Mouse (Mus musculus): Measurements from ENCODE around the gene 6430628N08Rik. TPM values are rescaled to one million over a fixed set of nuclear protein-coding genes. Genes with fewer than 3 reads are reported as not detected.

Gene 6430628N08Rik
- polyA plus RNA-seq, 1 experiment from 2014 or later, result 0.17 TPM

DNA sequence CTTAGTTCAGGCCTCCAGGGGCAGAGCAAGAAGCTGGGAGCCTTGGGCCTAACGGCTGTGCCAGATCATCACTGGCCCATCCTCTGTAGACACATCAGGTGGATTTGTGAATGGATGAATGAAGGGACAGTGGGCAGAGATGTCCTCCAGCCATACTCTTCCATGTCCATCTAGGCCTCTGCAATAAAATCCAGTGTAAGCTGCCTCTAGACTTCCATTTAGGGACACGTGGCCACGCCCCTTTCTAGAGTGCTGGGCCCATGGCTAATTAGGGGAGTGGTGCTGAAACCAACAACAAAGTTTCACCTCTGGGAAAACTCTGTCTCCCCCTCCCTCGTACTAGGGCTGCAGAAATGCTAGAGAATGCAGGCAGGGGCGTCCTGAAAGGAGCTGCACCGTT, 399 bp upstream of the 6430628N08Rik start:
- H3K4me2 ChIP-seq (replicated peaks), result peak overlapping the region; percentile 58
- H3K9me3 ChIP-seq (replicated peaks), result no peaks in the 10 kb centered on the region
- peak overlapping the region; percentile 42 for H3K9ac ChIP-seq
- no peak for ATAC-seq (ENCODE audit: low FRiP score)
- WGBS, result 11% methylated on average over 6 of the region's 6 CpGs
- peak overlapping the region; percentile 32 for H3K4me3 ChIP-seq
- no peak overlapping the region for H3K27ac ChIP-seq
- peaks cover 47% of the 10 kb centered on the region for H3K27me3 ChIP-seq
- no peaks in the 10 kb centered on the region for H3K36me3 ChIP-seq
- peaks cover 9% of the 10 kb centered on the region for H3K4me1 ChIP-seq

DNA sequence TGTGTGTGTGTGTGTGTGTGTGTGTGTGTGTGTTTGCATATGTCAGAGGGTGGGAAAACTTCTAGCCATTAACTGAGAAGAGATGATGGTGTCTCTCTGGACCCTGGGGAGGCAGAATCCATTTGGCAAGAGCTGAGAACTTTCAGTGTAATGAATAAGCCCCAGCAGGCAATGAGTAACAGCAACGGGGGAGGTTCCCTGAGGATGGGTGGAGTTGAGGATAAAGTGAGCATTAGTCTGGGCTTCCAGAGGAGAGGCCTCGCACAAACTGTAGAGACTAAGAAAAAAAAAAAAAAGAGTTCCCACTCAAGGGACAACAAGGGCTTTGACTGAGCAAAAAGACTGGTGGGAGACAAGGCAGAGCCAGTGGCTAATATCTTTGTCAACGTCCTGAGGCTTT, 3.8 kb downstream of the 6430628N08Rik start:
- H3K9me3 ChIP-seq (replicated peaks), result no peaks in the 10 kb centered on the region
- H3K9ac ChIP-seq, result no peak overlapping the region
- 10% methylated on average over 3 of the region's 3 CpGs for WGBS
- H3K4me2 ChIP-seq (replicated peaks), result no peak overlapping the region
- no peaks in the 10 kb centered on the region for H3K36me3 ChIP-seq
- peaks cover 18% of the 10 kb centered on the region for H3K4me1 ChIP-seq
- no peak overlapping the region for H3K4me3 ChIP-seq
- no peak for ATAC-seq (ENCODE audit: low FRiP score)
- H3K27ac ChIP-seq, result no peak overlapping the region
- H3K27me3 ChIP-seq, result peaks cover 75% of the 10 kb centered on the region

GRCm38 (mm10) chr4:115897901-115898631, 7.6 kb downstream of the 6430628N08Rik start:
- Histone ChIP-seq H3K36me3 (no peaks in the 10 kb centered on the region), H3K4me3 (peak overlapping the region; percentile 41), H3K9ac (peak overlapping the region; percentile 65), H3K9me3 (replicated peaks) (no peaks in the 10 kb centered on the region), H3K27me3 (peaks cover 73% of the 10 kb centered on the region), H3K4me1 (peaks cover 9% of the 10 kb centered on the region), H3K4me2 (replicated peaks) (peak overlapping the region; percentile 80), H3K27ac (no peak overlapping the region)
- under 1% methylated on average over 56 of the region's 56 CpGs for WGBS
- ATAC-seq (ENCODE audit: low FRiP score), result peak; percentile 71

- no peaks in the 10 kb centered on the region for H3K9me3 ChIP-seq (replicated peaks)
- H3K27me3 ChIP-seq, result peaks cover 87% of the 10 kb centered on the region
- H3K9ac ChIP-seq, result no peak overlapping the region
- H3K4me1 ChIP-seq, result peaks cover 31% of the 10 kb centered on the region
- no peak overlapping the region for H3K4me3 ChIP-seq
- ATAC-seq (ENCODE audit: low FRiP score), result no peak
- no peaks in the 10 kb centered on the region for H3K36me3 ChIP-seq
- H3K4me2 ChIP-seq (replicated peaks), result no peak overlapping the region
- 22% methylated on average over 5 of the region's 5 CpGs for WGBS
- H3K27ac ChIP-seq, result no peak overlapping the region
Measured at GRCm38 (mm10) chr4:115902816-115903215, 12.4 kb downstream of the 6430628N08Rik start.

- peak; percentile 82 for ATAC-seq (ENCODE audit: low FRiP score)
- Histone ChIP-seq H3K36me3 (no peaks in the 10 kb centered on the region), H3K4me3 (no peak overlapping the region), H3K4me1 (peaks cover 24% of the 10 kb centered on the region), H3K9me3 (replicated peaks) (no peaks in the 10 kb centered on the region), H3K27me3 (peaks cover 86% of the 10 kb centered on the region), H3K9ac (no peak overlapping the region), H3K4me2 (replicated peaks) (no peak overlapping the region), H3K27ac (no peak overlapping the region)
- WGBS, result 6% methylated on average over 12 of the region's 12 CpGs
Measured at GRCm38 (mm10) chr4:115904375-115904774, 13.9 kb downstream of the 6430628N08Rik start.

GRCm38 (mm10) chr4:115905701-115906100, 15.2 kb downstream of the 6430628N08Rik start:
- H3K4me1 ChIP-seq, result peaks cover 24% of the 10 kb centered on the region
- no peak overlapping the region for H3K27ac ChIP-seq
- no peak overlapping the region for H3K4me3 ChIP-seq
- no peak overlapping the region for H3K9ac ChIP-seq
- H3K36me3 ChIP-seq, result no peaks in the 10 kb centered on the region
- no peak overlapping the region for H3K4me2 ChIP-seq (replicated peaks)
- no peaks in the 10 kb centered on the region for H3K9me3 ChIP-seq (replicated peaks)
- H3K27me3 ChIP-seq, result peaks cover 79% of the 10 kb centered on the region
- 4% methylated on average over 7 of the region's 7 CpGs for WGBS
- ATAC-seq (ENCODE audit: low FRiP score), result peak; percentile 32; the same call in 1 of the 2 replicates

DNA sequence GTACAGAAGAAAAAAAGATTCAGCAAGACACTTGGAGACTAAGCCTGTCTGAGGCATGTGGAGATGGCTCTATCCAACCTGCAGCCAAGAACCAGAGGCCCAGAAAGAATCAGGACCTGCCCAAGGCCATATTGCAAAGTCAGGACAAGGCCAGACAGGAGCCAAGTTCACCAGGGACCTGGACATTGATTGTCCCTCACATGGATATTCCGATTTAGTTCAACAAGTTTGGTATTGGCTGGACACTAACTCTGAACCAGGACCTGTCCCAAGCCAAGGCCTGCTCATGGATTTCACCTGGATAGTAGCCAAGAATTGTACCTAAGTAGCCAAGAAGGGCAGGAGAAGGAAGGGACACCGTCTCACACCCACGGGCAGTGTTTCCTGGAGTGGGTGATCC, 16.3 kb downstream of the 6430628N08Rik start:
- Histone ChIP-seq H3K27me3 (peaks cover 78% of the 10 kb centered on the region), H3K4me2 (replicated peaks) (no peak overlapping the region), H3K36me3 (no peaks in the 10 kb centered on the region), H3K4me3 (no peak overlapping the region), H3K4me1 (peaks cover 27% of the 10 kb centered on the region), H3K9me3 (replicated peaks) (no peaks in the 10 kb centered on the region), H3K9ac (no peak overlapping the region), H3K27ac (no peak overlapping the region)
- 85% methylated on average over 3 of the region's 3 CpGs for WGBS
- no peak for ATAC-seq (ENCODE audit: low FRiP score)

- H3K27ac ChIP-seq, result no peak overlapping the region
- H3K36me3 ChIP-seq, result no peaks in the 10 kb centered on the region
- H3K9me3 ChIP-seq (replicated peaks), result no peaks in the 10 kb centered on the region
- 72% methylated on average over 1 of the region's 1 CpGs for WGBS
- no peak overlapping the region for H3K9ac ChIP-seq
- peaks cover 73% of the 10 kb centered on the region for H3K27me3 ChIP-seq
- ATAC-seq (ENCODE audit: low FRiP score), result no peak
- peaks cover 28% of the 10 kb centered on the region for H3K4me1 ChIP-seq
- no peak overlapping the region for H3K4me2 ChIP-seq (replicated peaks)
- H3K4me3 ChIP-seq, result no peak overlapping the region
Measured at GRCm38 (mm10) chr4:115907994-115908393, 17.5 kb downstream of the 6430628N08Rik start.

DNA sequence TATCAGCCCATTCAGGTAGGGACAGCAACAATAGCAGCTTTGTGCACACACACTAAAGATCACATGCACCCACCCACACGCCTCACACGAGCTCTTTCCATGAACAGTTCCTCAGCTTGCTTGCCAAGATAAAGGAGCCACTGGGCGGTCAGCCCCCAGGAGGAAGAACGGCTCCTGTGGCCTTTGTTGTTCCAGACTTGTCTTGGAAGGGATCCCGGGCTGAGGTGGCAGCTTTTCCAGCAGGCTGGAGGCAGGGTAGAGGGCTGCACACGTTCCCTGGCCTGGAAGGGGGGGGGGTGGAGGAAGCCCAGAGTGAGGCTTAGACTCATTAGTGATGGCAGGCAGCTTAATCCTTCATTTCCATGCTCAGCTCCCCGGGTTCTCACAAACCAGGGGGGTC, 18.2 kb downstream of the 6430628N08Rik start:
- H3K27me3 ChIP-seq, result peaks cover 71% of the 10 kb centered on the region

DNA sequence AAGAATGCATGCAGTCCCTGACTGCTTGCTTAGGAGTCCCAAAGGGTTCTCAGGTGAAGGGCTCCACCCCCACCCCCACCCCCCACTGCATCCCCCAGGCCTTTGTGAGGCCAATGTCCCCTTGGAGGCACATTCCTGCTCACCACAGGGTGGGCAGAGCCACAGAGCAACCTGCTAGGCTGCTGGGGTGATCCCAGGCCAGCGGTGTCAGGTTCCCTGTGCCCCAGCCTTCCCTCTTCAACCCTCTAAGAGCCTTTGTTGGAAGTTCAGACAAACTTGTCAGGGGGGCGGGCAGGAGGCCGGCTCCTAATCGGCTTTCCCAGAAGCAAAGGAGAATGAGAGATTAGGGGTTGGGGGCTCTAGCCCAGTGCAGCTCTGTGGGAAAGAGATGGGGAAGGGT, 21.1 kb downstream of the 6430628N08Rik start:
- no peak for ATAC-seq (ENCODE audit: low FRiP score)
- H3K27ac ChIP-seq, result no peak overlapping the region
- H3K9ac ChIP-seq, result no peak overlapping the region
- 1% methylated on average over 4 of the region's 4 CpGs for WGBS
- H3K4me3 ChIP-seq, result no peak overlapping the region
- no peaks in the 10 kb centered on the region for H3K9me3 ChIP-seq (replicated peaks)
- peaks cover 59% of the 10 kb centered on the region for H3K27me3 ChIP-seq
- H3K4me2 ChIP-seq (replicated peaks), result no peak overlapping the region
- no peaks in the 10 kb centered on the region for H3K36me3 ChIP-seq
- 0 out of 2 replicates have a peak, but pooled peaks cover 4% of the 10 kb centered on the region for H3K4me1 ChIP-seq

More for the DNA sequence above, 18.2 kb downstream of the 6430628N08Rik start:
- H3K4me2 ChIP-seq (replicated peaks), result no peak overlapping the region
- H3K36me3 ChIP-seq, result no peaks in the 10 kb centered on the region
- ATAC-seq (ENCODE audit: low FRiP score), result no peak
- H3K4me3 ChIP-seq, result no peak overlapping the region
- WGBS, result 10% methylated on average over 7 of the region's 7 CpGs
- peaks cover 27% of the 10 kb centered on the region for H3K4me1 ChIP-seq
- H3K9ac ChIP-seq, result no peak overlapping the region
- H3K27ac ChIP-seq, result no peak overlapping the region
- no peaks in the 10 kb centered on the region for H3K9me3 ChIP-seq (replicated peaks)

- no peak overlapping the region for H3K9ac ChIP-seq
- peaks cover 5% of the 10 kb centered on the region; the same call in 1 of the 2 replicates for H3K4me1 ChIP-seq
- H3K4me2 ChIP-seq (replicated peaks), result no peak overlapping the region
- no peak for ATAC-seq (ENCODE audit: low FRiP score)
- H3K4me3 ChIP-seq, result no peak overlapping the region
- H3K9me3 ChIP-seq (replicated peaks), result no peaks in the 10 kb centered on the region
- WGBS, result 65% methylated on average over 16 of the region's 16 CpGs
- peaks cover 65% of the 10 kb centered on the region for H3K27me3 ChIP-seq
- no peaks in the 10 kb centered on the region for H3K36me3 ChIP-seq
- no peak overlapping the region for H3K27ac ChIP-seq
Measured at GRCm38 (mm10) chr4:115919911-115920310, 29.4 kb downstream of the 6430628N08Rik start.

DNA sequence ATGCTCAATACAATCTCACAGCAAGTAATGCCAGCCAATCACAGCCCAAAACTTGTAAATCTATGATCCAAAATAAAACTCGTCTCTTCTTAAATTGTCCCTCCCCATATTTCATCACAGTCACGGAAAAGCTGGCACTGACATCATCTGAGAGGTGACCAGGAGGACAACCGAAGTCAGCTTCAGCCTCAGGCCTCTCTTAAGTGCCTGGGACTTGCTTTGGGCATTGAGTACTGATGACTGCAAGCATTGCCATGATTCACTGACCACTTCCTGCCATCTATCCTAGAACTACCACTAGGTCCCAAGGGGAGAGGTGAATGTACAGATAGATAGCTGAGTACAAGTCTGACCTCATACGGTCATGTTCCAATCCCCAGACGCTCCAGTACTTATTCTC, 32.2 kb downstream of the 6430628N08Rik start:
- 91% methylated on average over 5 of the region's 5 CpGs for WGBS
- peaks cover 64% of the 10 kb centered on the region for H3K27me3 ChIP-seq

More for the DNA sequence above, 32.2 kb downstream of the 6430628N08Rik start:
- H3K4me3 ChIP-seq, result no peak overlapping the region
- ATAC-seq (ENCODE audit: low FRiP score), result no peak
- no peak overlapping the region for H3K27ac ChIP-seq
- H3K36me3 ChIP-seq, result no peaks in the 10 kb centered on the region
- peaks cover 5% of the 10 kb centered on the region; the same call in 1 of the 2 replicates for H3K4me1 ChIP-seq
- H3K9me3 ChIP-seq (replicated peaks), result no peaks in the 10 kb centered on the region
- no peak overlapping the region for H3K9ac ChIP-seq
- no peak overlapping the region for H3K4me2 ChIP-seq (replicated peaks)

Measured in hindbrain, embryonic 12.5 days (tissue).